Mouse (Mus musculus) liver, embryonic 14.5 days (tissue): ENCODE results near the gene Defb28. TPM values are rescaled to one million over a fixed set of nuclear protein-coding genes. Genes with fewer than 3 reads are reported as not detected.

Experiments used
- ATAC-seq: fragments of 200-750 bp; cut with Nextera tagmentation; 2 replicates; pipeline ENCODE4 v1.8.0; 2017; ENCODE audit warnings: moderate number of reproducible peaks, mild to moderate bottlenecking, moderate library complexity; ENCODE audit not compliant: insufficient read depth
- DNase-seq, 3 experiments: peaks; one replicate each; pipeline ENCODE4 v3.0.0-alpha.2; 2012 to 2013; ENCODE audit warnings: low read depth in 3 of 3, low spot score in 3 of 3
- H3K27ac ChIP-seq: fragments of 300-500 bp; sonication (generic); 2 replicates; pipeline ENCODE4 v1.5.1; 2014; ENCODE audit warnings: moderate library complexity, mild to moderate bottlenecking, control low read depth, inconsistent platforms
- H3K27me3 ChIP-seq: fragments of 300-500 bp; sonication (generic); 2 replicates; pipeline ENCODE4 v1.6.1; 2014; ENCODE audit warnings: mild to moderate bottlenecking, low read length, moderate library complexity; ENCODE audit not compliant: control insufficient read depth, insufficient read depth
- H3K36me3 ChIP-seq: fragments of 300-500 bp; sonication (generic); replicated peaks from 2 replicates; pipeline ENCODE4 v1.6.1; 2014; ENCODE audit warnings: low read depth; ENCODE audit not compliant: control insufficient read depth, insufficient read depth
- H3K4me1 ChIP-seq, 2 experiments: fragments of 200-500 bp in 1 of 2; fragments of 300-500 bp in 1 of 2; sonication (generic) in 1 of 2; replicated peaks; 2 replicates each; pipeline ENCODE4 v1.6.1; 2012 to 2014; ENCODE audit warnings: antibody characterized with exemption in 1 of 2, inconsistent platforms in 1 of 2, low read length in 1 of 2; ENCODE audit not compliant: control insufficient read depth in 2 of 2, insufficient read depth in 2 of 2
- H3K4me2 ChIP-seq: fragments of 300-500 bp; sonication (generic); 2 replicates; pipeline ENCODE4 v1.6.1; 2014; ENCODE audit warnings: low read depth, mild to moderate bottlenecking, control low read depth, moderate library complexity
- H3K4me3 ChIP-seq, 2 experiments: fragments of 200-500 bp in 1 of 2; fragments of 300-500 bp in 1 of 2; sonication (generic) in 1 of 2; 2 replicates each; pipeline ENCODE4 v1.5.1; 2012 to 2014; ENCODE audit warnings: low read depth in 2 of 2, low read length in 2 of 2, mild to moderate bottlenecking in 2 of 2, control low read depth in 1 of 2, inconsistent platforms in 1 of 2, moderate library complexity in 1 of 2; ENCODE audit not compliant: insufficient read depth in 1 of 2
- H3K9ac ChIP-seq: fragments of 300-500 bp; sonication (generic); replicated peaks from 2 replicates; pipeline ENCODE4 v1.6.1; 2014; ENCODE audit warnings: mild to moderate bottlenecking, control low read depth, moderate library complexity
- H3K9me3 ChIP-seq: fragments of 300-500 bp; sonication (generic); 2 replicates; pipeline ENCODE4 v1.6.1; 2016; ENCODE audit warnings: low read length, mixed read lengths; ENCODE audit not compliant: control insufficient read depth
- CTCF ChIP-seq: IDR thresholded peaks from 2 replicates; pipeline ENCODE4 v1.5.1; 2016; ENCODE audit warnings: antibody characterized with exemption, low read depth, control low read depth
- EP300 ChIP-seq: IDR thresholded peaks from 2 replicates; pipeline ENCODE4 v1.6.1; 2016; ENCODE audit warnings: antibody characterized with exemption, low read depth
- WGBS: fragments of 180-500 bp; shearing (Covaris S2); extraction: QIAGEN DNeasy Blood & Tissue Kit; methylation state at CpG from one replicate; pipeline ENCODE4 v1.1.7; 2014; ENCODE audit not compliant: insufficient replicate concordance; 5-methylcytosine and 5-hydroxymethylcytosine counted together
- polyA plus RNA-seq, 2 experiments: library from polyadenylated mRNA; depleted of rRNA in 1 of 2; stranded (reverse) in 1 of 2; unstranded in 1 of 2; fragments of >200 nt; fragmentation: Nextera tagmentation in 1 of 2; extraction: Ambion mirVana in 1 of 2; gene quantifications; 2 replicates each; pipeline versions ENCODE4 v1.2.1 to v1.2.3; 2012 to 2014

Defb28 gene
- polyA plus RNA-seq (2012; rRNA removed) (not detected in 2 replicates), polyA plus RNA-seq (2014; fragmentation: Nextera tagmentation; extraction: Ambion mirVana) (not detected in 2 replicates)

GRCm38 (mm10) chr2:152517981-152518380 lies at the start of gene Defb28:
Gene Defb28, plus strand, starts transcription at chr2:152518255.
- Histone ChIP-seq H3K9ac (no peak within 1 kb of the TSS), H3K27me3 (no peaks in the 10 kb centered on the region), H3K9me3 (no peaks in the 10 kb centered on the region), H3K36me3 (no peaks in the 10 kb centered on the region), H3K27ac (no peak within 1 kb of the TSS), H3K4me2 (no peak within 1 kb of the TSS), H3K4me1 (no peaks in the 10 kb centered on the region), H3K4me3 (no peak within 1 kb of the TSS)
- TF ChIP-seq EP300 (no peak), CTCF (no peak)
- no peak for DNase-seq
- 52% methylated on average over 4 of the region's 4 CpGs for WGBS
- ATAC-seq, result no peak

- DNase-seq (peak in 1 of 3 experiments; percentile 14), ATAC-seq (no peak)
- Histone ChIP-seq H3K27ac (no peak overlapping the region), H3K4me3 (no peak overlapping the region), H3K27me3 (no peaks in the 10 kb centered on the region), H3K36me3 (no peaks in the 10 kb centered on the region), H3K9me3 (no peaks in the 10 kb centered on the region), H3K4me2 (no peak overlapping the region), H3K9ac (no peak overlapping the region), H3K4me1 (no peaks in the 10 kb centered on the region)
- WGBS, result 23% methylated on average over 7 of the region's 7 CpGs
- no peak for TF ChIP-seq EP300
- TF ChIP-seq CTCF, result peak; percentile 63
Measured at GRCm38 (mm10) chr2:152470973-152471372, 47.1 kb upstream of the Defb28 start.

GRCm38 (mm10) chr2:152472434-152472833 lies 45.6 kb upstream of the Defb28 start:
- TF ChIP-seq EP300 (no peak), CTCF (no peak)
- no peak overlapping the region for H3K27ac ChIP-seq
- no peaks in the 10 kb centered on the region for H3K36me3 ChIP-seq
- H3K4me2 ChIP-seq, result no peak overlapping the region
- H3K27me3 ChIP-seq, result no peaks in the 10 kb centered on the region
- ATAC-seq (no peak), DNase-seq (no peak)
- no peaks in the 10 kb centered on the region for H3K4me1 ChIP-seq
- no peak overlapping the region for H3K9ac ChIP-seq
- H3K4me3 ChIP-seq, result no peak overlapping the region
- no peaks in the 10 kb centered on the region for H3K9me3 ChIP-seq
- WGBS, result 29% methylated on average over 3 of the region's 3 CpGs

- H3K9me3 ChIP-seq, result no peaks in the 10 kb centered on the region
- no peaks in the 10 kb centered on the region for H3K27me3 ChIP-seq
- no peak within 1 kb of the TSS for H3K9ac ChIP-seq
- TF ChIP-seq EP300, result no peak
- TF ChIP-seq CTCF, result no peak
- H3K4me2 ChIP-seq, result no peak within 1 kb of the TSS
- ATAC-seq (no peak), DNase-seq (no peak)
- WGBS, result 41% methylated on average over 2 of the region's 2 CpGs
- H3K36me3 ChIP-seq, result no peaks in the 10 kb centered on the region
- no peak within 1 kb of the TSS for H3K27ac ChIP-seq
- H3K4me1 ChIP-seq, result no peaks in the 10 kb centered on the region
- no peak within 1 kb of the TSS for H3K4me3 ChIP-seq
Measured at GRCm38 (mm10) chr2:152476763-152477162, 41.3 kb upstream of the Defb28 start, which contains the start of gene Defb20. Gene Defb20, plus strand, starts transcription at chr2:152477063.

GRCm38 (mm10) chr2:152480881-152481280 lies 37.2 kb upstream of the Defb28 start:
- no peak for ATAC-seq
- WGBS, result 47% methylated on average over 3 of the region's 3 CpGs

More at GRCm38 (mm10) chr2:152480881-152481280, 37.2 kb upstream of the Defb28 start:
- Histone ChIP-seq H3K4me1 (no peaks in the 10 kb centered on the region), H3K4me2 (no peak overlapping the region), H3K27me3 (no peaks in the 10 kb centered on the region), H3K4me3 (no peak overlapping the region), H3K36me3 (no peaks in the 10 kb centered on the region), H3K9me3 (no peaks in the 10 kb centered on the region), H3K27ac (no peak overlapping the region), H3K9ac (no peak overlapping the region)
- DNase-seq, result no peak
- TF ChIP-seq CTCF, result no peak
- TF ChIP-seq EP300, result no peak
